Mouse (Mus musculus) embryo, embryonic 10.5 days (tissue): Measurements from ENCODE around the gene Car5b.
A peak's percentile ranks its signal among the peaks of the same experiment; 100 is the strongest.

Experiments used
- DNase-seq: peaks from one replicate; pipeline ENCODE4 v3.0.0-alpha.2; 2015; ENCODE audit warnings: low spot score

The Car5b gene

GRCm38 (mm10) chrX:164027607-164028289 is at the start of gene Car5b:
Car5b (minus strand) TSS chrX:164027997.
- peak; percentile 94 for DNase-seq

- DNase-seq: peak; percentile 92
Observed at GRCm38 (mm10) chrX:164076040-164076775, 48.4 kb upstream of the Car5b start, which contains the start of gene Siah1b. Siah1b (minus strand) TSS chrX:164076493.

GRCm38 (mm10) chrX:164068968-164069367 is 41.2 kb upstream of the Car5b start:
- no peak for DNase-seq

GRCm38 (mm10) chrX:164066185-164066584 is 38.4 kb upstream of the Car5b start:
- peak; percentile 84 for DNase-seq

- DNase-seq: no peak
Observed at GRCm38 (mm10) chrX:164059070-164059469, 31.3 kb upstream of the Car5b start.

- no peak for DNase-seq
Observed at GRCm38 (mm10) chrX:164058523-164058922, 30.7 kb upstream of the Car5b start.

GRCm38 (mm10) chrX:164055726-164056125 is 27.9 kb upstream of the Car5b start:
- DNase-seq: no peak

- DNase-seq: no peak
Observed at GRCm38 (mm10) chrX:164046736-164047135, 18.9 kb upstream of the Car5b start.

- DNase-seq: no peak
Observed at GRCm38 (mm10) chrX:164042069-164042468, 14.3 kb upstream of the Car5b start.

GRCm38 (mm10) chrX:164038882-164039281 is 11.1 kb upstream of the Car5b start:
- no peak for DNase-seq

GRCm38 (mm10) chrX:164035931-164036330 is 8.1 kb upstream of the Car5b start:
- no peak for DNase-seq

GRCm38 (mm10) chrX:164035401-164035800 is 7.6 kb upstream of the Car5b start:
- no peak for DNase-seq

- no peak for DNase-seq
Observed at GRCm38 (mm10) chrX:164032526-164032925, 4.7 kb upstream of the Car5b start.

- DNase-seq: no peak
Observed at GRCm38 (mm10) chrX:164015636-164016035, 12.2 kb downstream of the Car5b start.

GRCm38 (mm10) chrX:164014956-164015355 is 12.8 kb downstream of the Car5b start:
- DNase-seq: no peak

GRCm38 (mm10) chrX:164013318-164013717 is 14.5 kb downstream of the Car5b start:
- no peak for DNase-seq

GRCm38 (mm10) chrX:164004809-164005208 is 23.0 kb downstream of the Car5b start:
- DNase-seq: peak; percentile 75

- no peak for DNase-seq
Observed at GRCm38 (mm10) chrX:163999848-164000247, 27.9 kb downstream of the Car5b start.

GRCm38 (mm10) chrX:163996754-163997153 is 31.0 kb downstream of the Car5b start:
- DNase-seq: no peak

- DNase-seq: no peak
Observed at GRCm38 (mm10) chrX:163987718-163988374, 40.0 kb downstream of the Car5b start.

GRCm38 (mm10) chrX:163982129-163982528 is 45.7 kb downstream of the Car5b start:
- no peak for DNase-seq

- DNase-seq: no peak
Observed at GRCm38 (mm10) chrX:163981500-163981899, 46.3 kb downstream of the Car5b start.

GRCm38 (mm10) chrX:163981092-163981491 is 46.7 kb downstream of the Car5b start:
- DNase-seq: no peak
